ENCODE assay signal across 12 mouse cellular contexts in the genomic region with DNA sequence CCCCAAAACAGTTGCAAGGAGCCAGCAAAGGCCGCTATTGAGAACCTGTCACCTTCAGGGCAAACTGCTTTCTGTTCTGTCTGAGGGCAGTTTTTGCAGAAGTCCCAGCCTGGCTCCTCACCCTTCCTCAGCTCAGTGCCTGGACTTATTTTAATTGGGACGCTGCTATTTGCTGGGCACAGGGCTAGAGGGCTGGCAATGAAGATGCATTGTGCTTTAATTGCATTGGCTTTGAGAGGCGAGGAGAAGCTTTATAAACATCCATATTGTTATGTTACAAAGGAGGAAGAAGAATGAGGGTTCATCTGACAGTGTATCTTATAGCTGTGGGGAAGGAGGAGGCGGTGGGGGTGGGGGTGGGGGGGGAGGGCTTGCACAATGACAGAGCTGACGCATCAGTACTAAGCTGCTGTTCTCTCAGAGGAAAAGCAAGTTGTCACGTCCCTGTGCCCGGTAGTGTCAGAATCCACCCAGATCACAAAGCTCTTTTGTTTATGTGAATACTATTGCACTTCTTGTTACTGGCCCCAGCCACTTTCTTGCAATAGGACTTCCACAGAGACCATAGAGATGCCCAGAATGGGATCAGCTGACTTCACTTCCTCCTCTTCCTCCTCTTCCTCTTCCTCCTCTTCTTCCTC. TPM values are rescaled to one million over a fixed set of nuclear protein-coding genes. Genes with fewer than 3 reads are reported as not detected.
A peak's percentile ranks its signal among the peaks of the same experiment; 100 is the strongest.
DNase-seq lines count a peak whose midpoint lies in the region; ATAC-seq lines count a peak whose summit lies in the region.
"Had no signal": no experiment of that assay in that cellular context is flagged by ENCODE, and none has a peak within 500 bp of the region (broad histone marks: within the 10 kb centered on the region; RNA-seq: fewer than 3 reads in every experiment).

No protein-coding gene starts in this region.

- peak overlapping the region; percentile 89 for H3K27ac ChIP-seq in macrophage
- H3K27ac ChIP-seq: embryonic facial prominence, embryonic 12.5 days; kidney, embryonic 15.5 days; stomach, postnatal 0 days had no signal

- no peaks in the 10 kb centered on the region for H3K36me3 ChIP-seq in macrophage (ENCODE audit: inconsistent target)
- H3K36me3 ChIP-seq: embryonic facial prominence, embryonic 12.5 days; kidney, embryonic 15.5 days had no signal

- peaks cover 15% of the 10 kb centered on the region for H3K79me2 ChIP-seq in macrophage (ENCODE audit: inconsistent target)

- DNase-seq in layer of hippocampus, adult 9-11 months: peak; percentile 75
- DNase-seq in layer of hippocampus, adult 9-10 months (ENCODE audit: low spot score): no peak
- DNase-seq in CD4-positive, CD25-positive, alpha-beta regulatory T cell, adult 2 months (ENCODE audit: low read depth, low spot score): peak; percentile 67
- DNase-seq in gastrocnemius, adult 8-10 months (ENCODE audit: low spot score in 2 of 2): no peak
- DNase-seq in testis, postnatal 14 days (ENCODE audit: low spot score): no peak
- no peak for DNase-seq in cerebellum, adult 8-10 months
- DNase-seq: cerebellum, adult 11 months had no signal

- WGBS in macrophage (ENCODE audit: missing documents): 5% methylated on average over 7 of the region's 7 CpGs

- ATAC-seq in activated CD4-positive, CD25-positive, alpha-beta regulatory T cell, adult 4 months: peak; percentile 38

- peak overlapping the region; percentile 13 for H3K4me3 ChIP-seq in macrophage (ENCODE audit: inconsistent target)
- H3K4me3 ChIP-seq: embryonic facial prominence, embryonic 12.5 days; kidney, embryonic 15.5 days had no signal

RNA-seq across cellular contexts. Expression of a gene that starts 0.8 kb away (rescaled TPM):
- polyA plus RNA-seq in activated CD4-positive, CD25-positive, alpha-beta regulatory T cell, adult 4 months (2017; shearing (Covaris generic)): 10 to 100 TPM; 18.3 to 25.0 TPM
- 10 to 100 TPM; 11.3 to 61.6 (median 22.4) TPM for total RNA-seq in macrophage (2018; cell fraction: chromatin; rRNA removed)
- total RNA-seq in macrophage (2018; cell fraction: cytosol; rRNA removed): 10 to 100 TPM; 10.5 to 20.6 (median 14.8) TPM
- total RNA-seq in macrophage (2018; cell fraction: nucleus; rRNA removed): 10 to 100 TPM; 11.8 to 66.8 (median 19.8) TPM
- polyA plus RNA-seq in macrophage (2018): 7.7 to 26.7 TPM (median 10.3 TPM) in 3 replicates
- under 1 TPM in 3 of 4 experiments, not detected in 1; 0.17 to 0.34 (median 0.27) TPM for total RNA-seq in gastrocnemius, adult 8-10 months (2022)

Comparison
In these comparisons a context has a peak if more than half of its experiments do, and no peak if none do; other contexts are left out.
1. DNase-seq: peak in layer of hippocampus, adult 9-11 months (single experiment) and CD4-positive, CD25-positive, alpha-beta regulatory T cell, adult 2 months (single experiment); none in layer of hippocampus, adult 9-10 months (single experiment), gastrocnemius, adult 8-10 months (0 of 2), testis, postnatal 14 days (single experiment) and cerebellum, adult 8-10 months (single experiment).